Comparison of ENCODE assay signal across 8 mouse cellular contexts in genomic region chr8:84773833-84774232, GRCm38 (mm10). TPM values are rescaled to one million over a fixed set of nuclear protein-coding genes. Genes with fewer than 3 reads are reported as not detected.
DNase-seq lines count a peak whose midpoint lies in the region; ATAC-seq and TF ChIP-seq lines count a peak whose summit lies in the region.

No protein-coding gene starts in this region.

- H3K36me3 ChIP-seq in limb, embryonic 11.5 days (ENCODE audit: control insufficient read depth, insufficient read depth, low read length), result no peaks in the 10 kb centered on the region
- H3K36me3 ChIP-seq in midbrain, embryonic 15.5 days (replicated peaks), result no peaks in the 10 kb centered on the region

- peak overlapping the region; percentile 72 for H3K4me3 ChIP-seq in cortical plate, adult 2 months (ENCODE audit: insufficient read depth, low read length)
- H3K4me3 ChIP-seq in limb, embryonic 11.5 days (ENCODE audit: low read depth, low read length), result peak overlapping the region; percentile 26
- peak overlapping the region; percentile 31 for H3K4me3 ChIP-seq in midbrain, embryonic 15.5 days

- peaks cover 86% of the 10 kb centered on the region for H3K27me3 ChIP-seq in limb, embryonic 11.5 days (ENCODE audit: control insufficient read depth, insufficient read depth, low read length)
- H3K27me3 ChIP-seq in midbrain, embryonic 15.5 days (replicated peaks), result peaks cover 67% of the 10 kb centered on the region

- H3K4me2 ChIP-seq in limb, embryonic 11.5 days (ENCODE audit: low read depth, severe bottlenecking), result peak overlapping the region; percentile 47
- H3K4me2 ChIP-seq in midbrain, embryonic 15.5 days, result peak overlapping the region; percentile 49

- TF ChIP-seq CTCF in cortical plate, adult 2 months (IDR thresholded peaks at IDR 0.05; ENCODE audit: extremely low read depth, insufficient read depth, low read length), result no peak

- ATAC-seq in limb, embryonic 11.5 days (ENCODE audit: insufficient number of reproducible peaks, low FRiP score, low TSS enrichment, low read depth), result no peak
- ATAC-seq in midbrain, embryonic 15.5 days (replicated peaks), result peak; percentile 84

- peaks cover 8% of the 10 kb centered on the region for H3K4me1 ChIP-seq in cortical plate, adult 2 months (ENCODE audit: control insufficient read depth, insufficient read depth, low read length)
- H3K4me1 ChIP-seq in limb, embryonic 11.5 days (ENCODE audit: control insufficient read depth, insufficient read depth, low read length), result peaks cover 31% of the 10 kb centered on the region
- peaks cover 35% of the 10 kb centered on the region for H3K4me1 ChIP-seq in midbrain, embryonic 15.5 days

- no peak overlapping the region for H3K9ac ChIP-seq in limb, embryonic 11.5 days (ENCODE audit: low read length)
- no peak overlapping the region for H3K9ac ChIP-seq in midbrain, embryonic 15.5 days

- peak; percentile 87 for TF ChIP-seq POLR2A in cortical plate, adult 2 months (IDR thresholded peaks at IDR 0.05; ENCODE audit: extremely low read depth, insufficient read depth, low read length)

- no peaks in the 10 kb centered on the region for H3K9me3 ChIP-seq in limb, embryonic 11.5 days (ENCODE audit: control insufficient read depth, low read length)
- no peaks in the 10 kb centered on the region for H3K9me3 ChIP-seq in midbrain, embryonic 15.5 days

- no peak overlapping the region for H3K27ac ChIP-seq in cortical plate, adult 2 months (ENCODE audit: insufficient read depth, low read length)
- no peak overlapping the region for H3K27ac ChIP-seq in limb, embryonic 11.5 days (replicated peaks; ENCODE audit: low read depth, low read length)
- peak overlapping the region; percentile 82 for H3K27ac ChIP-seq in midbrain, embryonic 15.5 days

- peak; percentile 93 for DNase-seq in retina, postnatal 1 day
- no peak for DNase-seq in retina, embryonic 14.5 days (ENCODE audit: low spot score)
- DNase-seq in heart, adult 11 months, result peak; percentile 99
- DNase-seq in kidney, adult 11 months, result peak; percentile 70
- DNase-seq in limb, embryonic 11.5 days (ENCODE audit: low spot score), result peak; percentile 67
- peak; percentile 83 for DNase-seq in testis, postnatal 14 days (ENCODE audit: low spot score)

- WGBS in limb, embryonic 11.5 days, result 0% methylated on average over 17 of the region's 19 CpGs
- under 1% methylated on average over 15 of the region's 19 CpGs for WGBS in midbrain, embryonic 15.5 days

RNA-seq across cellular contexts. Expression of gene Nfix, which starts 26.3 kb away (rescaled TPM):
- 82.8 and 89.1 TPM in 2 replicates for polyA plus RNA-seq in cortical plate, adult 2 months (2012; rRNA removed)
- 4.6 TPM in 2 replicates for polyA plus RNA-seq in limb, embryonic 11.5 days (2014; fragmentation: Nextera tagmentation; extraction: Ambion mirVana)
- polyA plus RNA-seq in midbrain, embryonic 15.5 days (2015; fragmentation: Nextera tagmentation; extraction: Ambion mirVana), result 48.6 and 54.0 TPM in 2 replicates

RNA-seq across cellular contexts. Expression of gene Dand5, which starts 48.8 kb away (rescaled TPM):
- 14.9 and 16.0 TPM in 2 replicates for polyA plus RNA-seq in cortical plate, adult 2 months (2012; rRNA removed)
- 3.6 and 3.9 TPM in 2 replicates for polyA plus RNA-seq in limb, embryonic 11.5 days (2014; fragmentation: Nextera tagmentation; extraction: Ambion mirVana)
- polyA plus RNA-seq in midbrain, embryonic 15.5 days (2015; fragmentation: Nextera tagmentation; extraction: Ambion mirVana), result 12.3 and 13.4 TPM in 2 replicates

RNA-seq across cellular contexts. Expression of gene G430095P16Rik, which starts 51.0 kb away (rescaled TPM):
- polyA plus RNA-seq in cortical plate, adult 2 months (2012; rRNA removed), result 0.30 and 0.42 TPM in 2 replicates
- polyA plus RNA-seq in limb, embryonic 11.5 days (2014; fragmentation: Nextera tagmentation; extraction: Ambion mirVana), result 7.7 and 8.6 TPM in 2 replicates
- polyA plus RNA-seq in midbrain, embryonic 15.5 days (2015; fragmentation: Nextera tagmentation; extraction: Ambion mirVana), result 0.97 and 1.8 TPM in 2 replicates

RNA-seq across cellular contexts. Expression of gene Gadd45gip1, which starts 57.5 kb away (rescaled TPM):
- 26.0 and 31.2 TPM in 2 replicates for polyA plus RNA-seq in cortical plate, adult 2 months (2012; rRNA removed)
- 45.0 and 46.7 TPM in 2 replicates for polyA plus RNA-seq in limb, embryonic 11.5 days (2014; fragmentation: Nextera tagmentation; extraction: Ambion mirVana)
- polyA plus RNA-seq in midbrain, embryonic 15.5 days (2015; fragmentation: Nextera tagmentation; extraction: Ambion mirVana), result 35.5 and 36.1 TPM in 2 replicates
